Mouse (Mus musculus) frontal cortex, postnatal 10 days (tissue): ENCODE data around the gene Lrrc3.
"Not testable (repeated sequence)": the region's sequence is repeated elsewhere in the genome, so short reads cannot be mapped to it uniquely, and the experiment has no call there.

Source experiments
- DNase-seq, 2 experiments: peaks; one replicate each; pipeline ENCODE4 v3.0.0; 2022; ENCODE audit warnings: low spot score in 2 of 2, mixed read lengths in 1 of 2

The Lrrc3 gene

GRCm38 (mm10) chr10:77902211-77902893, at the start of gene Lrrc3:
Lrrc3 (minus strand) TSS chr10:77902536.
- peak; percentile 42 to 63 for DNase-seq

DNA sequence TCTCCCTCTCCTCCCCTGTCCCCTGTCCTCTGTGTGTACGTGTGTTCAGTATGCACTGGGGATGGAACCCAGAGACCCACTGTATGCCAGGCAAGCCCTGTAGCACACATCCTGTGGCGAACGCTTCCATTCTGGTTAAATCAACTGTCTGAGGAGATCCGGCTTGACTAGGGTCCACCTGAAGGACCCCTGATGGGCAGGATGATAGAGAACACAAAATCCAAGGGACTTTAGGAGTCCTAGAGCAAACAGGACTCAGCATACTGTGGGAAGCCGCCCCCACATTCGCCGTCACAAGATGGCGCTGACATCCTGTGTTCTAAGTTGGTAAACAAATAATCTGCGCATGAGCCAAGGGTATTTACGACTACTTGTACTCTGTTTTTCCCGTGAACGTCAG, 48.1 kb upstream of the Lrrc3 start:
- not testable (repeated sequence) for DNase-seq

GRCm38 (mm10) chr10:77939685-77940084, 37.3 kb upstream of the Lrrc3 start:
- no peak for DNase-seq

- no peak for DNase-seq
Observed at GRCm38 (mm10) chr10:77927375-77927774, 25.0 kb upstream of the Lrrc3 start.

DNA sequence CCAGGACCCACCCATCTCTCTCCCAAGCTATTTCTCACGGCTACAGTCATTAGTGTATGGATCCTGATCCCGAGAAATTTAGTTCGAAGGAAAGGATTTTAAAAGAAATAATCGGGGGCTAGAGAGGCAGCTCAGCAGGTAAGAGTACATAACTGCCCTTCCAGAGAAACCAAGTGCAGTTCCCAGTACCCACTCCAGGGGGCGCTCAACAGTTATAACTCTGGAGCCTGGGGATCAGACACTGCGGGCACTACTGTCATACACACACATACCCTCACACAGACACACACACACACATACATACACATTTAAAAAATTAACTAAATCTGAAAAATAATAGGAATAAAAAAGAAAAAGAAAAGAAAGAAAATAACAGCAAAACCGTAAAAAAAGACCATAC, 23.8 kb upstream of the Lrrc3 start:
- peak in 1 of 2 experiments; percentile 23 for DNase-seq

DNA sequence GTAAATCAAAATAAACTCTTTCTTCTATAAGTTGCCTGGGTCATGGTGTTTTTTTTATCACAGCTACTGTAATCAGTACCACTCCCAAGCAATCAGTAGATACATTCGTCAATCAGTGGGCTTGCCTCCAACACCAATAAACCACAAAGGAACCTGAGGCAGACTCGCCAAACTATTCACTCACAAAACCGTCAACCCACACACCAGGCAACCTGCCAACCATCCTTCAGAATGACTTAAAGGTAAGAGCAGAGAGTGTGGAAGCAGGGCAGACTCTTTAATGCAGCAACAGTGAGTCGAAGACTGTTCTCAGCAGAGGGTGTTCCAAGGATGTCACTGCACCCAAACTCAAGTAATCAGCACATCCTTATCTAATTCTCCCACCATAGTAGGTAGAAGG, 20.3 kb upstream of the Lrrc3 start:
- DNase-seq = no peak

- DNase-seq = no peak
Observed at GRCm38 (mm10) chr10:77921009-77921408, 18.7 kb upstream of the Lrrc3 start.

GRCm38 (mm10) chr10:77916636-77917335, 14.4 kb upstream of the Lrrc3 start:
- peak in 1 of 2 experiments; percentile 27 for DNase-seq

- DNase-seq = no peak
Observed at GRCm38 (mm10) chr10:77913292-77913691, 11.0 kb upstream of the Lrrc3 start.

GRCm38 (mm10) chr10:77912605-77913004, 10.3 kb upstream of the Lrrc3 start:
- DNase-seq = no peak

- peak; percentile 78 to 81 for DNase-seq
Observed at GRCm38 (mm10) chr10:77902894-77903715, 769 bp upstream of the Lrrc3 start.

- DNase-seq = no peak
Observed at GRCm38 (mm10) chr10:77901871-77902210, 495 bp downstream of the Lrrc3 start.

GRCm38 (mm10) chr10:77900903-77901818, 1.2 kb downstream of the Lrrc3 start:
- DNase-seq = peak in 1 of 2 experiments; percentile 25

GRCm38 (mm10) chr10:77900126-77900525, 2.2 kb downstream of the Lrrc3 start:
- no peak for DNase-seq

DNA sequence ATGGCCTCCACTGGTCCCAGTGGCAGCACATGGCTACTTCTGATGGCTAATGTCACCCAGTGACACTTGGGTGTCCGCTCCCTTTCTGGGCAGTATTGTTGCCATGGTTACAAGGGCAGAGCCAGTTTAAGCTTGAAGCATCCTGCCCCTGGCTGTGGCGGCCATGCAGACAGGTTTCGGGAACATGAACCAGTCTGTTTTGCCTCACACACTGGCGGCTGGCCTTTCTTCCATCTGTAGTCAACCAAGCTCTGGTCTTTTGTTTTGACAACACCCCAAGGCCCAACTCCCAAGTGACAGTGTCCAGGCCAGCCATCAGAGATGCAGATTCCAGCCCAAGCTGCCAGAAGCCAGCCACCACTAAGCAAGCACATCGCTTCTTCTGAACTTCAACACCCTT, 6.8 kb downstream of the Lrrc3 start:
- no peak for DNase-seq

GRCm38 (mm10) chr10:77890987-77891565, 11.3 kb downstream of the Lrrc3 start:
- DNase-seq = no peak

DNA sequence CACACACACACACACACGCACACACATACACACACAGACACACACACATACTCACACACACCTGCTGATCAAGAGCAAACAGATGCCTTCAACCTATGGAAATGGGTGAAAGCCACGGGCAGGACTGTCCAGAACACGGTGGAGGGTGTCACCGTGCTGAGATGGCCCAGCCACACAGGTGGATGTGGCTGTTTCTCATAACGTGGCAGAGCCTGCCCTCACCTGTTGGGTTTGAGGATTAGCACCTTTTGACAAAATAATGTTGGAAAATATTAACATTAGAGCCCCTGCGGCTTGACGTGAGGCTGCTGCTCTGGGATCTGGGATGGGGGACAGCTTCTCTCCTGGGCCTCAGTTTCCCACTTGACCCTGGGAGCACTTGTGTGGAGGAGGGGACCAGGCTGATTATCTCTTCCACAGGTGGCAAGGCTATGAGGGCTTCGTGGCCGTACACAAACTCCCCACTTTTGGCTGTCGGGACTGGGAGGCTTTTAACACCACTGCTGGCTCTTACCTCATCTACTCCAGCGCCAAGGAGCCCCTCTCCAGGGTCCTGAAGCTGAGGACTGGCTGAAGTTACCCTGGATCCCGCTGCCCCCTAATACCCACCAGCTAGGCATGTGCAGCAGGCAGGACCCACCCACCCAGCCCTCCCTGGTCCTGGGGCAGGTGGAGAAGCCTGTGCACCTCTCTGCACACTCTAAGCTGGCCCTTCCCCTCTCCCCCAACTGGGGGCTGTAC, 16.2 kb downstream of the Lrrc3 start:
- DNase-seq = no peak

DNA sequence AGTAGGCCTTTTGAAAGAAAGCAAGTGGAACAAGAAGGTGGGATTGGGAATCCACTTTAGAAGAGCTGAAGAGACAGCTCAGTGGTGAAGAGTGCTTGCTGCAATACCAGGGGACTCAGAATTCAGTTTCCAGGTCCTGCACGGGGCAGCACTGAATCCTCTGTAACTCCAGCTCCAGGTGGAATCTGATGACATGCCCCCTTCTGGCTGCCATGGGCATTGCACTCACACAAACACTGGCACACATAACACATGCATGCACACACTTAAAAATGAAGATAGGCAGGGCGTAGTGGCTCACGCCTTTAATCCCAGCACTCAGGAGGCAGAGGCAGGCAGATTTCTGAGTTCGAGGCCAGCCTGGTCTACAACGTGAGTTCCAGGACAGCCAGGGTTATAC, 19.8 kb downstream of the Lrrc3 start:
- DNase-seq = no peak

DNA sequence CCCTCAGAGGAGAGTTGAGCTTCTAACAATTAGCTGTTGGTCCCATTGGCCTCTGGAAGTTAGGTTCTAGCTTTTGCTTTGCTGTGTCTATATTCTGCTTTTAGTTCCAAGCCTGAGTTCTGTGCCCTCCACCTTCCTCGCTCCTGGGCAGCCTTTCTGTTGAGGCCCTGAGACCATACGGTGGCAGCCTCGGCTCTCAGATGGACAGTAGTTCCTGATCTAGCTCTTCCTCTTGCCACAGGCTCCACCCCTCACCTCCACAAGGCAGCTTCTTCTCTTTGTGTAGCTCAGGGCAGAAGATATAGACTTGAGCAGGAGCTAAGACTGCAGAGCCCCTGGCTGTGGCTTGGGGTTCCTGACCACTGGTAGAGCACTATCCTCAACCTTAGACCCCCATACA, 22.0 kb downstream of the Lrrc3 start:
- no peak for DNase-seq

GRCm38 (mm10) chr10:77878985-77879384, 23.4 kb downstream of the Lrrc3 start:
- DNase-seq = no peak
